Mouse (Mus musculus): ENCODE measurements around the gene Zfp746.

- TF ChIP-seq POLR2A (IDR thresholded peaks at IDR 0.05; ENCODE audit: low read depth, low read length): no peak
- no peak for TF ChIP-seq CTCF (IDR thresholded peaks at IDR 0.05; ENCODE audit: extremely low read depth, insufficient read length, insufficient replicate concordance, low read depth, low read length)
Measured at GRCm38 (mm10) chr6:48052136-48052535, 34.3 kb downstream of the Zfp746 start.
